Mouse (Mus musculus) cerebellum, adult 2 months (tissue): ENCODE results near the gene Pik3r5. TPM values are rescaled to one million over a fixed set of nuclear protein-coding genes. Genes with fewer than 3 reads are reported as not detected.

Experiments used
- DNase-seq, 2 experiments: peaks; one replicate each; pipeline ENCODE4 v3.0.0; 2021
- H3K27ac ChIP-seq: fragments of 200-500 bp; 2 replicates; pipeline ENCODE4 v1.5.1; 2012; ENCODE audit warnings: low read length, control low read depth, inconsistent platforms; ENCODE audit not compliant: insufficient read depth
- H3K27me3 ChIP-seq: fragments of 200-500 bp; 2 replicates; pipeline ENCODE4 v1.6.1; 2012; ENCODE audit warnings: inconsistent platforms, mild to moderate bottlenecking, low read length, moderate library complexity; ENCODE audit not compliant: control insufficient read depth, insufficient read depth
- H3K4me1 ChIP-seq: fragments of 200-500 bp; 2 replicates; pipeline ENCODE4 v1.6.1; 2011; ENCODE audit warnings: low read length; ENCODE audit not compliant: control insufficient read depth, insufficient read depth
- H3K4me3 ChIP-seq: fragments of 200-500 bp; replicated peaks from 2 replicates; pipeline ENCODE3; 2011; ENCODE audit warnings: mild to moderate bottlenecking, low read depth, low read length, control low read depth; ENCODE audit not compliant: insufficient read depth
- CTCF ChIP-seq: fragments of 200-500 bp; IDR thresholded peaks from 2 replicates; pipeline ENCODE4 v1.5.1; 2011; ENCODE audit warnings: low read depth, mild to moderate bottlenecking, control low read depth, low read length, moderate library complexity, borderline replicate concordance; ENCODE audit not compliant: insufficient read depth
- POLR2A ChIP-seq: fragments of 200-500 bp; IDR thresholded peaks from 2 replicates; pipeline ENCODE4 v1.6.1; 2011; ENCODE audit warnings: low read length, control low read depth, borderline replicate concordance; ENCODE audit not compliant: insufficient read depth
- WGBS: fragments of 180-500 bp; shearing (Covaris S2); methylation state at CpG from one replicate; pipeline ENCODE4 v1.1.7; 2018; 5-methylcytosine and 5-hydroxymethylcytosine counted together
- polyA plus RNA-seq: library from polyadenylated mRNA; depleted of rRNA; stranded (reverse); fragments of >200 nt; gene quantifications from 2 replicates; pipeline ENCODE4 v1.2.3, GENCODE M21; 2012

Pik3r5 gene
- polyA plus RNA-seq, 1 experiment, result 0.93 TPM

DNA sequence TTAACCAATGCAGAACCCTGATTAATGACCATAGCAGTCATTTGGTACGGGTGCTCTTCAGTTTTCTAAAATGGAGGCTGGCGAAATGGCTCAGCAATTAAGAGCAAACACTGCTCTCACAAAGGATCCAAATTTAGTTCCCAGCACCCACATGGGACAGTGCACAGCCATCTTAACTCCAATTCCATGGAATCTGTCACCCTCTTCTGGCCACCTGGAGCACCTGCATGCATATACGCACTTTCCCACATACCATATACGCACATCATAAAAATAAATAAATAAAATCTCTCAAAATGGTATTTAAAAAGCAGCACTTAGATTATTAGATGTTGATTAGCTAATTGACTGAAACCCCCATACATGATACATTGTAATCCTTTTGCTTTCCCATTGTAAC is 48.7 kb downstream of the Pik3r5 start:
- TF ChIP-seq POLR2A (no peak), CTCF (no peak)
- Histone ChIP-seq H3K4me1 (no peaks in the 10 kb centered on the region), H3K4me3 (no peak overlapping the region), H3K27ac (no peak overlapping the region), H3K27me3 (no peaks in the 10 kb centered on the region)
- no peak for DNase-seq
- WGBS, result 98% methylated on average over 4 of the region's 4 CpGs

DNA sequence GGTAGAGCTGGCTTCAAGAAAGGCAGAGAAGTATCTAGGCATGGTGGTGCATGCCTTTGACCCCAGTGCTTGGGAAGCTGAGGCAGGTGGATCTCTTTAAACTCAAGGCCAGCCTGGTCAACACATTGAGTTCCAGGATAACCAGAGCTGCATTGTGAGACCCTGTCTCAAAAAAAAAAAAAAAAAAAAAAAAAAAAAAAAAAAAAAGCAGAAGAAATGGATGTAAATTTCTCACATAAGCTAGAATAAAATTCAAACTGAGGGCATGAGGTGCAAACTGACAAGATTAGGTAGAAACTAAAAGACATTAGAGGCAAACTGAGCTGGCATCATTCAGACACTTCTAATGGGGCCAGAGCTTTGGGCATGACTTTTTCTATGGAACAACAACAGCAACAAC is 50.1 kb downstream of the Pik3r5 start:
- H3K27me3 ChIP-seq, result no peaks in the 10 kb centered on the region
- TF ChIP-seq POLR2A (no peak), CTCF (no peak)
- no peaks in the 10 kb centered on the region for H3K4me1 ChIP-seq
- H3K4me3 ChIP-seq, result no peak overlapping the region
- no peak overlapping the region for H3K27ac ChIP-seq
- no peak for DNase-seq

- TF ChIP-seq POLR2A, result no peak
- no peak for TF ChIP-seq CTCF
- Histone ChIP-seq H3K27ac (no peak overlapping the region), H3K27me3 (no peaks in the 10 kb centered on the region), H3K4me1 (no peaks in the 10 kb centered on the region), H3K4me3 (no peak overlapping the region)
- 67% methylated on average over 6 of the region's 6 CpGs for WGBS
- no peak for DNase-seq
These were observed 51.3 kb downstream of the Pik3r5 start for GRCm38 (mm10) chr11:68483213-68483612.

DNA sequence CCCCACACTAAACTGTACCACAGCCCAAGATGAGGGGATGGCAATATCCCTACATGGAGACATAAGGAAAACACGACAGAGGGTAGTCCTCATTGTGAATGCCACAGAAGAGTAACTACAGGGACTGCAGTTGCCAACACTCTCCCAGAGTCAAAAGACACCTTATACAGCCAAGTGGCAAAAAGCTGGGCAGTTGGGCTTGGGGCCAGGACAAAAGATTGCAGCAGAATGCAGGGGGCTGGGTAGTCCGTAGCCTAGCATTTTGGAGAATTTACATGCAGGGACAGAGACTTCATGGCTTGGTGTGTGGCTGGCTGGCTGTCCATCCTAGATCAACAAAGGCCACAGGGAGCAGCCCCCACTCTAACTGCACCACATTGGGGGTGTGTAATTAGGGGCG is 52.5 kb downstream of the Pik3r5 start:
- 55% methylated on average over 3 of the region's 3 CpGs for WGBS
- Histone ChIP-seq H3K27me3 (no peaks in the 10 kb centered on the region), H3K27ac (no peak overlapping the region), H3K4me3 (no peak overlapping the region), H3K4me1 (no peaks in the 10 kb centered on the region)
- TF ChIP-seq CTCF (no peak), POLR2A (no peak)
- no peak for DNase-seq

DNA sequence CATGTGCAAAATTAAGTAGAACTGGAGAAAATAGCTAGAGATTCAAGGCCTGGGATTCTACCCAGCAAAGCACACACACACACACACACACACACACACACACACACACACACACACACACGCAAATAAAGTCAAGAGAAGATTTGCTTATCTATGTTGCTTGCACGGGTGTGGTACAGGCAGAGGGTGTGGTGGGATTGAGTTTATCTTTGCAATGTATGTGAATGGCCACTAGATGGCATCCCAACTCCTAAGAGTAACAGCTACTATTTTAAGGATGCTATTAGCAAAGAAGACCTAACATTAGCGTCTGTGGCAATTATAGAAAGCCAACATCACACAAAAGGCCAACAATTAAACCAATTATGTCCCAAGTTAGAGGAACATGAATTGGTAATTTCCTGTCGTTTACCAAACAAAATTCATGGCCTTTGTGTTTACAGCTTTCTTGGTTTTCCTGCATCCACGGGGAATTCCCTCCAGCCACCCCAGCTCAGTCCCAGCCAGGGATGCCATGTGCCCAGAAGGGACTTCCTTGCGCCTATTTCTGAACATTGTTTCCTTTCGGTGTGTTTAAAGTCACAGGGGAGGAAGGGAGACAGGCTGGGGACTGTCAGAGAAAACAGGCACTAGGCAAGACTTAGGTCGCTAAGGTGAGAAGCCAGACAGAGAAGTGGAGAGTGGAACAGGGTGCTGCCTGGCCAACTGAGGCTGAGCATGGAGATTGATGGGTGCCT is 53.5 kb downstream of the Pik3r5 start:
- no peaks in the 10 kb centered on the region for H3K4me1 ChIP-seq
- no peak overlapping the region for H3K4me3 ChIP-seq
- TF ChIP-seq POLR2A, result no peak
- TF ChIP-seq CTCF, result peak; percentile 67; the same call in 1 of the 2 replicates
- 28% methylated on average over 8 of the region's 8 CpGs for WGBS
- H3K27me3 ChIP-seq, result no peaks in the 10 kb centered on the region
- H3K27ac ChIP-seq, result no peak overlapping the region
- DNase-seq, result peak in 1 of 2 experiments; percentile 36

DNA sequence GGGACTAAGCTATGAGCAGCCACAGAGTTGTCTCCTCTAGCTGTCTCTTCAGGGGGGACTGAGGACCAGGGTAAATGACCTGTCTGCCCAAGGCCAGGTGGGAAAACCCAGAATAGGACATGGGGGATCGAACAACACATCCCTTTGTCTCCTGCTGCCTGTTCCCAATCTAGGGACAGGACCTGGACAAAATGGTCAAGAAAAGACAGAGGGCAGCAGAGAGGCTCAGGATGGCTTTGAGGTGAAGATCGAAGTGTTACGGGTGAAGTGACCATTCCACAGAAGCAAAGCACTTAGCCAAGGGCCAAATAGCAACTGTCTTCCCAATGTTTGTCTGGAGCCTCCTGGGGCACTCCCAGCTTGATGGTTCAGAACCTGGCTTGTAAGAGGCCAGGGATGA is 54.2 kb downstream of the Pik3r5 start:
- no peak for DNase-seq
- WGBS, result 94% methylated on average over 3 of the region's 3 CpGs
- H3K27ac ChIP-seq, result no peak overlapping the region
- no peak for TF ChIP-seq POLR2A
- TF ChIP-seq CTCF, result no peak
- H3K4me1 ChIP-seq, result no peaks in the 10 kb centered on the region
- H3K4me3 ChIP-seq, result no peak overlapping the region
- H3K27me3 ChIP-seq, result no peaks in the 10 kb centered on the region

GRCm38 (mm10) chr11:68487720-68488119 is 55.8 kb downstream of the Pik3r5 start:
- Histone ChIP-seq H3K27ac (no peak overlapping the region), H3K4me1 (no peaks in the 10 kb centered on the region), H3K4me3 (no peak overlapping the region), H3K27me3 (no peaks in the 10 kb centered on the region)
- WGBS, result 88% methylated on average over 10 of the region's 10 CpGs
- TF ChIP-seq POLR2A (no peak), CTCF (no peak)
- no peak for DNase-seq

DNA sequence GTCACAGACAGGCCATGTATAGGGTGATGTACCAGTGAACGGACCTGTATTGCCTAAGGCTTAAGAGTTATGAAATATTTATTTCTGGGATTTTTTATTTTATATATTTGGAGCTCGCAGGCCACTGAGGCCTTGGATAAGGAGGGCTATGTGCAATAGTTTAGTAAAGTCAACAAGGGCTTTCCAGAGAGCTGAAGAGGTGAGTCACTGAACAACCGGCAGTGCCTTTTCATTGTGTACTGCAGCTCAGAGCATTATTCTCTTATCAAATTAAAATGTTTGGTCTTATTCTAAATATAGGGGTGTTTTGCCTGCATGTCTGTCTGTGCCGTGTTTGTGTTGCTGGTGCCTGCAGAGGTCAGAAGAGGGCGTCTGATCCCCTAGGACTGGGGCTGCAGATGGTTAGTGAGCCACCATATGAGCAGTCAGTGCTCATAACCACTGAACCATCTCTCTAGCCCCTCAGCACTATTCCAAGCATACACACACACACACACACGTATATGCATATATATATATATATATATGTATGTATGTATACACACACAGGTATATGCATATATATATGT is 56.4 kb downstream of the Pik3r5 start:
- 83% methylated on average over 6 of the region's 6 CpGs for WGBS
- H3K4me1 ChIP-seq, result no peaks in the 10 kb centered on the region
- no peak for TF ChIP-seq POLR2A
- TF ChIP-seq CTCF, result no peak
- H3K4me3 ChIP-seq, result no peak overlapping the region
- no peak for DNase-seq
- no peaks in the 10 kb centered on the region for H3K27me3 ChIP-seq
- H3K27ac ChIP-seq, result no peak overlapping the region
